Mouse (Mus musculus) frontal cortex, postnatal 10 days (tissue): ENCODE results near the gene Cmtm4.
"Not testable (repeated sequence)": the region's sequence is repeated elsewhere in the genome, so short reads cannot be mapped to it uniquely, and the experiment has no call there.

ENCODE experiments used
- DNase-seq, 2 experiments: peaks; one replicate each; pipeline ENCODE4 v3.0.0; 2022; ENCODE audit warnings: low spot score in 2 of 2, mixed read lengths in 1 of 2

Cmtm4 gene

DNA sequence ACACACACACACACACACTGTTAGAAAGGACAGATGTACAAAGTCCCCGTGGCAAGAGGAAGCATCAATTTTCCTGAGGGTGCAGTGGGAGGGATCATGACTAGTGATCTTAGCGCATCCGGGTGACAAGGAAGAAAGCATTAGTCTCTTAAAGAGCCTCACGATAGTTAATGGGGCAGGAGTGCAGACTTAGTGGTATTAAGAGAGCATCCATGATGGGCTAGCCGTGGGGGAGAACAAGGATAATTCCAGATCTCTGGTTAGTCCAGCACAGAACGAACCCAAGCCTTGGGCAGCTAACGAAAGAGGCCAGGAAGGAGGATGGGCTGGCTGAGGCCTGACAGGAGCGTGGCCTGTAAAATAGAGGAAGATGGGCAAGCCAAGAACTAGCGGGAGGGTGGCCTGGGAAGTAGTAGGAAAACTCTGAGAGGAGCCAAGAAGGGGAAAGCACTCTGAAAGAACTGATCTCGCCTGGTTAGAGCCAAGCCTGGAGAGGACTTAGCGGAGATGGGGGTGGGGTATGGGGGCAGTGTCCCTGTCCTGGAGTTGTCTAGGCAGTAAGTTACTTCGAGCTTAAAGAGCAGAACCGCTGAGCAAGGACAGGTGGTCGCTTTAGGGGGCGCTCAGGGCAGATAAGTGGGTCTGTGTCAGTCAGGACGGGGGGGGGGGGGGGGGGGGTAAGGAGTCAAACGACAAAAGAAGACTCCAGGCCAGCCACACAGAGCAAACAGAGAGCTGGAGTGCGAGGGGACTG, 56.2 kb downstream of the Cmtm4 start, which contains the start of gene Cmtm3:
Cmtm3 (plus strand) TSS at position 182 of the 754 bp plus-strand sequence.
- peak in 1 of 2 experiments; percentile 40 for DNase-seq

DNA sequence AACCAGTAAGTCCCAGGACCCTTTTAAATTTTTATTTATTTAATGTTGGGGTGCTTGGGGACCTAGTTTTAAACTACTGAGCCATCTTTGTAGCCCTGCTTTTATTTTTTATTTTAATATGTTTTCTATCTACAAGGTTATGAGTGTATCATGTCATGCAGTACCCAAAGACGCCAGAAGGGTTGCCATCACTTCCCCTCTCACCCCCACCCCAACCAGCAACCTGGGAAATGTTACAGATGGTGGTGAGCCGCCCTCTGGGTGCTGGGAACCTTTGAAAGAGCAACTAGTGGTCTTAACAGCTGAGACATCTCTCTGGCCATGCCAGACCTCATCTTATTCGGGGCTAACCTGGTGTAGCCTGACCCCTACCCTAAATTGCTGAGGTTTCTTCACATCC, 57.7 kb downstream of the Cmtm4 start:
- DNase-seq, result no peak

DNA sequence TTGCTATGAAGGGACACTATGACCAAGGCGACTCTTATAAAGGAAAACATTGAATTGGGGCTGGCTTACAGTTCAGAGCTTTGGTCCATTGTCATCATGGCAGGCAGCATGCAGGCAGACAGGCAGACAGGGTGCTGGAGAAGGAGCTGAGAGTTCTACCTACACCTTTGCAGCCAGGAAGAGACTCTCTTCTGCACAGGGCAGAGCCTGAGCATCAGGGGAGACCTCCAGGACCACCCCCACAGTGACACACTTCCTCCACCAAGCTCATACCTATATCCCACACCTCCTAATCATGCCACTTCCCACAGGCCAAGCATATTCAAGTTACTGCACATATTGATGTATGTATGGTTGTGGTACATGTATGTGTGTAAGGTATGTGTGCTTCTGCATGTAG, 58.8 kb downstream of the Cmtm4 start:
- DNase-seq, result no peak

DNA sequence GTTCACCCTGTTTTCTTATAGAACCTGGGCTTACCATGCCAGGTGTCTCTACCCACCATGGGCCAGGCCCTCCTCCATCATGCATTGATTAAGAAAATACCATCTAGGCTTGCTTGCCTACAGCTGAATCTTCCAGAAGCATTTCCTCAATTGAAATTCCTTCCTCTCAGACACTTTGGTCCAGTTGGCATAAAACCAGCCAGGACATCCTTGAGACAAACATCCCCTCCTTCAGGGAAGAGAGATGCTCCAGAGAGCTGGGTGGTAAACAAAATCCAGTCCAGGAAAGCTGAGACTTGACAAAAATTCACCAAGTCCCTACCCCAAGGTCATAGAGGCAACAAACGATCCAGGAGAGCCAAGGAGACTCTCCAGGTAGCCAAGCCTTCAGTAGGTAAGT, 61.4 kb downstream of the Cmtm4 start:
- DNase-seq, result no peak

DNA sequence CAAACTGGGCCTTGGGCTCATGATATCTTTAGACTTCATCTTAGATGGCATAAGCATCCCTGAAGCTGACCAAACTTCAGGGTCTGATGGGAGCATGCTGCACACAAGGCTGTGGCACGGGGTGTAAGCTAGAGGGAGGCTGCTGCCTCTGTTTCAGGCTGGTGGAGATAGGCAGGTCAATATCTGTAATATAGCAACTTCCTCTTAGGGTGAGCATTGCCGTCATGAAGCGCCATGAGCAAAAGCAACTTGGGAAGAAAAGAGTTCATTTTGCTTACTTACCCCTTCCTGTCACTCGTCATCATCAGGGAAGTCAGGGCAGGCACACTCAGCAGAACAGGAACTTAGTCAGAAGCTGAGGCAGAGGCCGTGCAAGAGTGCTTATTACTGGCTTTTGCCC, 61.8 kb downstream of the Cmtm4 start:
- DNase-seq, result no peak

DNA sequence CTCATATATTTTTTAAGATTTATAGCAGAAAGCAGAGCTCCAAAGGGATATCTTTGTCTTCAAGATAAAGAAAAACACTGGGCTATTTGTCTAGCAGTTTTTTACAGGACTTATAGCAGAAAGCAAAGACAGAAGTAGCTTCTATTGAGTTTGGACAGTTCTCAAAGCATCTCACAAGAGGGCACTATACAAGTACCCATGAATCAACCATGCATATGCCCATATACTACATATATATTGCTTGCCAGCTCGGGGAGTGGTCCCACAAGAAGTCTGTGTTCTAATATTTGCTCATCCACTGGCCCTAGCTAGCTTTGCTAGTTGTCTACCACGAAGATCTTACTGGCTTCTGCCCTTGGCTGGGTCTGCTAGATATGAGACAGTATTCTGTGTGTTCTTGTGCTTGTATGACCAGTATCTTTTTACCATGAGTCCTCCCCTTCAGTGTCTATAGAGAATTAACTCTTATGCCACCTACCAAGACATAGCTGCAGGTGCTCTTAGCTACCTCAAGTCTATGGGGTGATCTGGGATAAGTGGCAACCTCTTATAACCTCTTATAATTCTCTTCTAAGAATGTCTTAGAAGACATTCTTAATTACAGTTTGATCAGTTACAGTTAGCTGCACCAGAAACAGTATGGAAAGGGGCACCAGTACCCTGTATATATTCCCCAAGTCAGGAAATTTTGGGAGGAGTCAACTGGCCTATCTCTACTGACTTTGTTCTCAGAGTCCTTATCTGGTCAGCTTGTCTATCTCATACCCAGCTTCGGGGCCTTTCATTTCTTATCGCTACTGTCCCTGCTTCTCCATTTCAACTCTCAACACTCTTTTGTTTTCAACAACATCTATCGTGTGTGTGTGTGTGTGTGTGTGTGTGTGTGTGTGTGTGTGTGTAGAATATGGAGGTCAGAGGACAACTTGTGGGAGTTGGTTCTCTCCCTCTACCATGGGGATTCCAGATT, 62.7 kb downstream of the Cmtm4 start:
- no peak for DNase-seq

DNA sequence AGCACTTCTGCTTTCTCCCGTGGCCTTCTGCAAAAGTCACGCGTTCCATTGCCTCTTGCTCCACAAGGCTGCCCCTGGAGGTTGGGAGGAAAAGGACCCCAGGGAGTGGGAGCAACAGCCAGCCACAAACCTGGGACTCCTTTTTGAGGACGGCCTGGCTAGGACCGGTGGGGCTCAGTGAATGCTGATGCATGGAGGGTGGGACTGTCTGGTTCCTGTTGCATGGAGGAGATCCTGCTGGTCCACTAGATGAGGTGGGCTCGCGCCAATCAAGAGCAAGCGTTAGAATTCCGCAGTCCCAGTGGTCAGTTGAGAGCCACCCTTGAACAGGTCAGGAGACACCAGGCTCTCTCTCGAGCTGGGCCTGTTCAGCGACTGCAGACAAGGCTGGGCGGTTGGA, 73.7 kb downstream of the Cmtm4 start, which contains the start of gene Cmtm2b:
Cmtm2b (plus strand) TSS at position 301 of the 400 bp plus-strand sequence.
- not testable (repeated sequence) for DNase-seq

DNA sequence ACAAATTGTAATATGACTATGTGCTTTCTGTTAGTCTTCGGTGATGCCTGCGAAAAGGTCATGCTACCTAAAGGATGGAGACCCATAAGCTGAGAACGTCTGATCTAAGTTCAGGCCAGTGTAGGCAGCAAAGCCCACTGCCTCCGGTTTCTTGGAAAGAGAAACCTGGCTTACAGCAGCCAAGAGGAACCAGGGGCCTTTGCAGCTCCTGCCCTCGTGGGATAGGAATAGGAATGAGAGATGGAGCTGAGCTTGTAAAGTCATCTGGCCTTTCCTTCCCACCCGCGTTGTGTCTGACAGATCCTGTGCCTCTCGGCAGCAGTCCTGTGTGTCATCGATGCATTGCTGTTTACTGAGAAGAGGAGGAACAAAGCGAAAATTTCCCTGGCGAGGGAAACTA, 74.3 kb downstream of the Cmtm4 start, which contains the start of gene Gm11020:
Gm11020 (plus strand) TSS at position 301 of the 400 bp plus-strand sequence.
- DNase-seq, result not testable (repeated sequence)

DNA sequence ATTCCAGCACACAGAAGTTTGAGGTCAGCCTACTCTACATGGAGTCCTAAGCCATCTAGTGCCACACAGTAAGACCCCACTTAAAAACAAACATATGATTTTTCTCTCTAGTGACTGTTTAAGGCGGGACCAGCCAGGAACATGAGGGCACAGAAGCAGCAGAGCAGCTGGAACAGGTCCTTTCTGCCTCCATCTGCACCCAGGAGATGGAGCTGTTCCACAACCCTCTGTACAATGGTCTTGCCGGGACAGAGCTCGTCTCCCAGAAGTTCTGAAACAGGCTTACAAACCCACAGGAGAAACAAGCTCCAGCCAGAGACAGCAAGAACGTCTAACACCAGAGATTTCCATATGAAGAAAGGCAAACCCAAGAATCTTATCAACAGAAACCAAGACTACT, 82.3 kb downstream of the Cmtm4 start:
- peak in 1 of 2 experiments; percentile 13 for DNase-seq

DNA sequence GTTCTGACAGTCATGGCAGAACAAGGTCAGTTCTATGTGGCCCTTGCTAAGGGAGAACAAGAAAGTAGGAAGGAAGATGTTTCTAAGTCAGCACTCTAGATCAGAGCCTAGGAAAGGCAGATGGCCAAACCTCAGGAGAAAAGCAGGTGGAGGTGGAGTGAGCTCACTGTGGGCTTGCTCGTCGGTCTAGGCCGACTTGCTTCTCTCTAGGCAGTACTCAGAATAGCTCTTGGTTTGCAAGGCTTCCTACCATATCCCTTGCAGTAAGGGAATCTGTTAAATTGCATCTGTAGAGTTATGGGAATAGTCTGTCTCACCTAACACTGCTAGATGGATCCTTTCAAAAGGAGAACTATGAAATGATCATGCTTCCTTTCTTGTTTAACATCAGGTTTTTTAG, 83.6 kb downstream of the Cmtm4 start:
- not testable (repeated sequence) for DNase-seq

DNA sequence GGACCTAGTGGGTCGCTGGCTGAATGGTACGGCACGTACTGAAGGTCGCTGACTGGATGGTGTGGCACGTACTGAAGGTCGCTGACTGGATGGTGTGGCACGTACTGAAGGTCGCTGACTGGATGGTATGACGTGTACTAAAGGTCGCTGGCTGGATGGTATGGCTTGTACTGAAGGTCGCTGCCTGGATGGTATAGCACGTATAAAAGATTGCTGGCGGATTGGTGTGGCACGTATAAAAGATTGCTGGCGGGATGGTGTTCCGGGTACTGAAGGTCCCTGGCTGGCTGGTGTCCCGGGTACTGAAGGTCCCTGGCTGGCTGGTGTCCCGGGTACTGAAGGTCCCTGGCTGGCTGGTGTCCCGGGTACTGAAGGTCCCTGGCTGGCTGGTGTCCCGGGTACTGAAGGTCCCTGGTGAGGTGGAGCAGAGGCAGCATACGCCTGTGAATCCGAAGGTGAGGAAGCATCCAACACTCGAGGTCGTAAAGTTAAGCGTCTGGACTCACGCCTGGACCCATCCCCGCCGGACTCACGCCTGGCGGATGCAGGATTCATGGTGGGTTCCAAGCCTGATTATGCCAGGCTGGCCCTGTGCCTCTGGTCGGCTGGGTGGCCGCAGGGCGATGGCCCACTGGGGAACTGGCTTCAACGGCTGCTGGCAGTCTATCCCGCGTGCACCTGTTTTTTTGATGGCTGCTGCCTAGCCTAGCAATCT, 86.0 kb downstream of the Cmtm4 start, which contains the start of the genes Gm45711 and Cmtm1:
Gm45711 (minus strand) TSS at position 641 of the 715 bp plus-strand sequence.
Cmtm1 (minus strand) TSS at position 705 of the 715 bp plus-strand sequence.
- DNase-seq, result peak in 1 of 2 experiments; percentile 11

DNA sequence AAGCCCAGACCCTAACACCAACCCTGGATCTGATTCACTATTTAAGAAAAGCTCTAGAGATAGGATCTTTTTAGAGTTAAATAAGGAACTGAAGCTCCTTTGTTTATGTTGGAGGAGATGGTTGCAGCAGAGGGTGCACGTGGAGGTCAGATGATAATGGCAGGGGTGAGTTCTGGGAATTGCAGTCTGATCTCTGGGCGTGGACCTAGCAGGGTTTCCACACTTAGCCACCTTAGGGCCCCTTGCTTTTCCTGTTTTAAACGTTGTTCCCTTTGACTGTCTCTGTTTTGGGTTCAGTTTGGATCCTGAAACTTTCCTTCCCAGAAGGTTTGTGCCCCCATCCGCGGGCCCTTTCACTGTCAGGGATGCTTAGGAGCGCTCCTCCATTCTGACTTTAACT, 87.3 kb downstream of the Cmtm4 start:
- not testable (repeated sequence) for DNase-seq

DNA sequence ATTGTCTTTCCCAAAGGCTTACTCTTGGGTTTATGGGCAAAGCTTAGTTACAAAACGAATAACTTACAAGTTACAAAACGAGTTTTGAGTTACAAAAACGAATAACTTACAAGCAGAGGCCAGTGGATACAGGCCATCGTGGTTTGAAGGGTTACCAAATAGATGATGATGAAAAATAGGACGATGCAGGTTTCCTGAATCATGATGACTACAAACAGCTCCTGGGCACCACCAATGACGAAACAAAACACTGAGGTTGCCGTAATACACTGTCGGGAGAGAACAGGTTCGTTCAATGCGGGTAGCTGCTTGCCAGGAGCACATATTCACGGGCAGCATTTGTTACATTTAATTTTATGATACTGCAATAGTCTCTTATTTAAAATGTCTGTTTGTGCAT, 90.6 kb downstream of the Cmtm4 start:
- no peak for DNase-seq

DNA sequence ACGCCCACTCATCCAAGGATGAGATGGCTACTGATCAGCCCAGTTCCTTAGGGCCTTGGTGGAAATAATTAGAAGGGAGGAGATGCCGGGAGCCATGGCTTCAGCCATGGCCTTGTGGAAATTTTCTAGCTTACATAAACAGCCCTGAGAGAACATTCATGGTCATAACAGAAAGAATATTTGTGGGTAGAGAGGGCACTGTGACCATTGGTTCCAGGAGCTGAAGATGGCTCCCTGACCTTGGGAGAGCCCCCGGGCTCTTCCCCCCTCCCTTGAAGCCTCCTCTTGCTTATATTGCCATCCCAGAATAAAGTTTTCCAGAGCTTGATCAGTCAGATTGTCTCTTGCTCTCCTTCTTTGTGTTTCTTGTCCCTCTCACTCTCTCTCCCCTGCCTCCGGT, 93.1 kb downstream of the Cmtm4 start:
- not testable (repeated sequence) for DNase-seq

DNA sequence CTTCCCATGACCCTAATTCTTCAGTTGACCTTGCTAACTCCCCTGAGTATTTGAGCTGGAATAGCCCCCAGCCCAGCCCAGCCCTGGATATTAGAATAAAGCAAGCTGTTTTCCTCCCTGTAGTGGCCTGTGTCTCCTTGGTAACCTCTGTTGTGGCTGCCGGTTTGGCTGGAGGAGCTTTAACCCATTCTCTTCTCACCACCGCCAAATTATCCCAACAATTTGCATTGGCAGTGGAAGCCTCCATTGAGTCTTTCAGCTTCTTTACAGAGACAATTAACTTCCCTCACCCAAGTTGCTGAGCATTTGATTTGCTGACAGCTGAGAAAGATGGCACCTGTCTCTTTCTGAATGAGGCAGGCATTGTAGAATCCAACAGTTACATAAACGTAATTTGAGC, 94.0 kb downstream of the Cmtm4 start:
- DNase-seq, result not testable (repeated sequence)
